Mouse (Mus musculus): Measurements from ENCODE around the gene Tymp.

Gene Tymp

DNA sequence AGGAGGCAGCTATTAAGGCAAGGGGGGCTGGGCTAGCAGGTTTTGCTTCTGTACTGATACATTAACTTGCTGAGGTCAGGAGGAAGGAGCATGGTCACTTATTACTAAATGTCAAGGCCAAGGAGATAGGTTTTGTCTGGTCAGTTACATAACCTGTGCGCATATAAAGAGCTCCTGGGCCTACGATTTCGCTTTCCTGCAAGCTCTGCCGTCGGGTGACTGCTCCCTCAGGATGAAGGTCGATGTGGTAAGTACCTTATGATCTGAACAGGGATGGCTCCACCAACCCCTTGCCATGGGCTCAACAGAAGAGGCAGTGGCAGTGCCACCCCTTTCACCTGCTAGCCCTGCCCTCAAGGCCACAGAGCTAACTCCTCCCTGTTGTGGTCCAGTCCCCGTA, 42.6 kb downstream of the Tymp start, which contains the start of gene Miox:
Gene Miox, plus strand, starts transcription at position 128 of the 400 bp plus-strand sequence.
- no peak for DNase-seq (ENCODE audit: extremely low spot score)

DNA sequence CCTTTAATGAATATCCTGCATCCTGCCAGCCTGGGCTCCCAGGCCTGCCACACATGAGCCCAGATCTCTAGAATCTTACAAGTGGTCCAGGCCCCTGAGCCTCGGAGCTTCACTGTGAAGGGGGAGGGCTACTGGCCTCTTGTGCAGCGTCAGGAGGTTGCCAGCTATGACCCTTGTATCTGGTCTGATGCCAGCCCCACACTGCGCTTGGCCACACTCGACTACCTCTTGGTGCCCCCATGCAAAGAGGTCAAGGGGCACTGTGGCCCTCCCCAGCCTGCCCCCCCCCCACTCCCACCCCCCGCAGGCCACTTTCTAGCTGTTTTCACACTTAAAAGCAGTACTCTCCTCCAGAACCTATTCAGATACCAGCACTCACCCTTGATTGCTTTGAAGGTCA, 50.4 kb downstream of the Tymp start:
- no peak for DNase-seq (ENCODE audit: extremely low spot score)

DNA sequence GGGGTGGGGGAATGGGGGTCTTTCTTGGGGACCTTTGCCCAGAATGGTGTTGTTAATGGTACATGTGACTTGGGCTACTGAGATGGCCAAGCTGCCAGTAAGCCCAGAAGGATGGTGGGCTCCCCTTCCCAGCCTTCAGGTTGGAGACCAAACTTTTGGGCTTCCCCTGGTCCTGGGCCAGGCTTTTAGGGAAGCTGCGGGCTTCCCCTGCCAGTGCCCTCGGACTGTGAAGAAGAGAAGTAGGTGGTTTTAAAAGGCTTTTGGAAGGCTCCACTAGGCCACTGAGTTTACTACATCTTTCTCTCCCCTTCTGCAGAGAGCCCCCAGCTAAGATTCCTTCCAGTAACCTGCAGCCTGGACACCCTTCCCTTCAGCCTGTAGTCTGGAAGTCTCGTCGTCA, 53.2 kb downstream of the Tymp start:
- no peak for DNase-seq (ENCODE audit: extremely low spot score)

DNA sequence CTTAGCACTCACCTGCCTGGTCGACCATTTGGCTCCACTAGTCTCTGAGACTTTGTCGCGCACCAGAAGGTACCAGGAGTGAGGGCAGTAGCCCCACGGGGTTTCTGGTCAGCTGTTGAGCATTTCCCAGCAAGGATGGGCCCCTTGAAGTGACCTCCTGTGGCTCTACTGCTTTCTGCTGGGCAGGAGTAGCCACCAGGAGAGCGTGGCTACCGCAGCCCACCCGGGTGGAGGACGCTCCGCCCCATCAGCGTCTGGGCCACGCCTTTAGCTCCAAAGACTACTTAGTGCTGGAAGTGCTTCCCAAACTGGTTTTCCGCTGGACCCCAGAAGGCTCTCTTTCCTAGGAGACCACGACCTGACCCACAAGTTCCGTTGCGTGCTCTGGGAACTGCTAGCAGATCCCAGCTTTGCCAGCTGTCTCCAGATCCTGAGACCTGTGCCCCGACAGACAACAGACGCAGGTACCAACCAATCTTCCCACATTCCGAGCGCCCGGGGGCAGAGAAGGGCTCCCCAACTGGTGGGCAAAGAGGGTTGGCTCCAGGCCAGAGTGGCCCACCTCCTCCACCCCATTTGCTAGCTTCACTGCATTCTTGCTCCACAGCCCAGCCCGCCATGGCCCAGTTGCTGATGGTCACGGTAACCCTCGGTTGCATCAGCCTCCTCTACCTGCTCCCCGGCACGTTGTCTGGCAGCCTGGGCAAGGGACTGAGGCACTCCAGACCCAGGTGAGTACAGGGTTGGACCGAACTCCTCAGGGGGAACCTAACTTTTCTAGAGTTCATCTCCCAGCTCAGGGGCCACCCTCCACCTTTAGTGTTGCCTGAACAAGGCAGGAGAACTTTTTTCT, 53.9 kb downstream of the Tymp start, which contains the start of gene Adm2:
Gene Adm2, plus strand, starts transcription at position 51 of the 853 bp plus-strand sequence.
- peak; percentile 7 for DNase-seq (ENCODE audit: extremely low spot score)

All from embryo, embryonic 9.5 days (tissue).